Mouse (Mus musculus) T-cell, adult 2 months (primary cell): Measurements from ENCODE around the gene Slc6a19.

Source experiments
- DNase-seq: peaks from one replicate; pipeline ENCODE4 v3.0.0; 2022; ENCODE audit warnings: low spot score

Gene Slc6a19

GRCm38 (mm10) chr13:73704694-73705325 is at the start of gene Slc6a19:
Slc6a19 (minus strand) TSS chr13:73704865.
- no peak for DNase-seq

GRCm38 (mm10) chr13:73751284-73751683 is 46.6 kb upstream of the Slc6a19 start:
- DNase-seq, result no peak

GRCm38 (mm10) chr13:73750435-73750834 is 45.8 kb upstream of the Slc6a19 start:
- DNase-seq, result no peak

- peak; percentile 72 for DNase-seq
These were observed 44.2 kb upstream of the Slc6a19 start for GRCm38 (mm10) chr13:73748663-73749440.

GRCm38 (mm10) chr13:73743662-73744061 is 39.0 kb upstream of the Slc6a19 start:
- DNase-seq, result no peak

- DNase-seq, result no peak
These were observed 38.3 kb upstream of the Slc6a19 start for GRCm38 (mm10) chr13:73742944-73743343.

- peak; percentile 69 for DNase-seq
These were observed 35.8 kb upstream of the Slc6a19 start for GRCm38 (mm10) chr13:73740399-73740944.

- DNase-seq, result peak; percentile 86
These were observed 32.3 kb upstream of the Slc6a19 start for GRCm38 (mm10) chr13:73736943-73737342.

GRCm38 (mm10) chr13:73735928-73736327 is 31.3 kb upstream of the Slc6a19 start:
- no peak for DNase-seq

- DNase-seq, result no peak
These were observed 30.6 kb upstream of the Slc6a19 start for GRCm38 (mm10) chr13:73735270-73735669.

GRCm38 (mm10) chr13:73734379-73734778 is 29.7 kb upstream of the Slc6a19 start:
- DNase-seq, result no peak

- peak; percentile 23 for DNase-seq
These were observed 28.4 kb upstream of the Slc6a19 start, which contains the start of gene Slc12a7 for GRCm38 (mm10) chr13:73732742-73733700. Slc12a7 (plus strand) TSS chr13:73733094.

- no peak for DNase-seq
These were observed 27.6 kb upstream of the Slc6a19 start for GRCm38 (mm10) chr13:73732235-73732634.

- DNase-seq, result no peak
These were observed 26.2 kb upstream of the Slc6a19 start for GRCm38 (mm10) chr13:73730913-73731312.

GRCm38 (mm10) chr13:73728633-73729032 is 24.0 kb upstream of the Slc6a19 start:
- DNase-seq, result no peak

GRCm38 (mm10) chr13:73727621-73728025 is 23.0 kb upstream of the Slc6a19 start:
- DNase-seq, result no peak

- DNase-seq, result peak; percentile 73
These were observed 20.6 kb upstream of the Slc6a19 start for GRCm38 (mm10) chr13:73725315-73725714.

- peak; percentile 45 for DNase-seq
These were observed 18.5 kb upstream of the Slc6a19 start for GRCm38 (mm10) chr13:73723081-73723668.

- no peak for DNase-seq
These were observed 15.6 kb upstream of the Slc6a19 start for GRCm38 (mm10) chr13:73720241-73720640.

- peak; percentile 82 for DNase-seq
These were observed 13.6 kb upstream of the Slc6a19 start for GRCm38 (mm10) chr13:73718225-73718624.

- peak; percentile 68 for DNase-seq
These were observed 9.4 kb upstream of the Slc6a19 start for GRCm38 (mm10) chr13:73714020-73714419.
